Mouse (Mus musculus) T-helper 1 cell (primary cell): ENCODE results near the gene Slc5a5.

ENCODE experiments used
- in situ Hi-C: fragments of 300-600 bp; cut with MboI, MseI; formaldehyde crosslinking; loops from one replicate; pipeline ENCODE4 v1.15.1; 2025; ENCODE audit warnings: high pct_unique_total_duplicates

Gene Slc5a5

GRCm38 (mm10) chr8:70892022-70892895 is at the start of gene Slc5a5:
TSS of gene Slc5a5 (minus strand) at chr8:70892757.
- in situ Hi-C loops = loop anchor here (10.0 kb wide), 1 partner anchor 383 kb away; the partner anchor contains the start of genes Haus8 and Myo9b

- in situ Hi-C loops = no loop called here
Observed at GRCm38 (mm10) chr8:70941478-70941877, 48.9 kb upstream of the Slc5a5 start.

DNA sequence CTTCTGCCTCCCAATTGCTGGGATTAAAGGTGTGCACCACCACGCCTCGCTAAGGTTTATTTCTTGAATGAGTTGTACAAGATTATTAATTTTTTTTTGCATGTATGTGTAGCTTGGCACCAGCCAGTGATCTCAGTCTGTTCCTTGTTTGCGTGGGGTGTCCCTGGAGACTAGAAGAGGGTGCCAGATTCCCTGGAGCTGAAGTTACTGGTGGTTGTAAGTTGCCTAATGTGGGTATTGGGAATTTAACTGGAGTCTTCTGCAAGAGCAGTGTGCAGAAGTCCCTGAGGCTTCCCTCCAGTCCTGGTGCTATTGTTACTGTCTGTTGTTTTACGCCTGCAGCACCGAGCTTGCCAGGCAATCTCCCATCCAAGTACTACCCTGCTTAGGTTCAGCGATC is 44.6 kb upstream of the Slc5a5 start:
- in situ Hi-C loops = no loop called here

DNA sequence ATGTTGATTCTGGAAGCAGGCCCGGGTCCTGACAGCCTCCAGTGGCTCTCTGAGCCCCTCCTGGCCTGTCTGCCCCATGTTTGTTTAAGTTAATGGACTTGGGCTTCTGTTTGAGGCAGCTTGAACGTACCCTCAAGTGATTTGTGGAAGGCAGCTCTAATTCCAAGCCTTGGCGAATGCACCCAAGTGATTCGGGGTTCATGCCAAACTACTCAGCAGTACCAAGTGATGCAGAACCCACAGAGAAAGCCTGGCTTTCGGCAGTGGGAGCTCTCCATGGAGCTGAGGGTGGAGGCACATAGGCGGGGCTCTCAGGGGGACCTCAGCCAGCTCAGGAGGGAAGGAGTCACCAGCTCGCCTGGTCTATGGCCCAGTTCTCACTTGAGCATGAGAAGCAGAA is 42.2 kb upstream of the Slc5a5 start:
- in situ Hi-C loops = no loop called here

- in situ Hi-C loops = no loop called here
Observed at GRCm38 (mm10) chr8:70933036-70933435, 40.5 kb upstream of the Slc5a5 start.

DNA sequence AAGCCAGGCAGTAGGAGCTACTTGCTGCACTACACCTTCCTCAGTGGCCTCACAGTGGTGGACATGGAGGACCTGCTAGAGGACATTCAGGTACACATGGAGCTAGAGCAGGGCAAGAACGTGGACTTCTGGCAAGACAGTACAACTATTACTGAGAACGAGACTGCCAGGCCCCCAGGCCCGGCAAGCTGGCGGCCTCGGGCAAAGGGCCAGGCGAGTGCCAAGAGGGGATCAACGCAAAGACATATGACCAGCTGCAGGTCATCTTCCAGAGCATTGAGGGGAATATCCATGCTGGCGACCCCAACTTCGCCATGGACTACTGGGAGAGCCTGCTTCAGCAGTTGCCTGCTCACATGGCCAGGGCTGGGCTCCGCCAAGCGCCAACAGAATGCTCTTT is 39.2 kb upstream of the Slc5a5 start:
- in situ Hi-C loops = no loop called here

DNA sequence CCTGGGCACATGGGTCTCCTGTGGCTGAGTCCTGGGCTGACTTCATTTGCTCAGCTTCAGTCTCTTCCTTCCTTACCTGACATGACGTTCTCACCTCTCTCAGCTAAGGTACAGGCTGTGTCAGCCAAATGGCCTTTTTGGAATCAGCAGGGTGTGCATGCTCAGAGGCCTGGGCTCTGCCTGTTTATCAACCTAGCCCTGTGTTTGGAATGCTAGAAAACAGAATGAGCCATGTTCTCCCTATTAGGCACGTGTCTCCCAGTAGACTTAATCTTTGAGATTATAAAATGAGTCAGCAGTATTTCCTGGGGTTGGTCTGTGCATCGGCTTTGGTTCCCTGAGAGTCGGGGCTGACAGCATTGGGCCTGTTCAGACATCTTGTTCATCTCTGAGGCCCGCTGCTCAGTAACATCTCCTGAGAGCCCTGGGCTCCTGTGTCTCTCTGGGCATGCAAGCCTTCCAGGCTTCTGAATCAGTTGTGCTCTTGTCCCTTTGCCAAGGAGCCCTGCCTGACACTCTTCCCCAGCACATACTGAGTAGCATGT is 36.3 kb upstream of the Slc5a5 start:
- in situ Hi-C loops = no loop called here

- in situ Hi-C loops = no loop called here
Observed at GRCm38 (mm10) chr8:70928096-70928495, 35.5 kb upstream of the Slc5a5 start.

GRCm38 (mm10) chr8:70926396-70926795 is 33.8 kb upstream of the Slc5a5 start:
- in situ Hi-C loops = no loop called here

DNA sequence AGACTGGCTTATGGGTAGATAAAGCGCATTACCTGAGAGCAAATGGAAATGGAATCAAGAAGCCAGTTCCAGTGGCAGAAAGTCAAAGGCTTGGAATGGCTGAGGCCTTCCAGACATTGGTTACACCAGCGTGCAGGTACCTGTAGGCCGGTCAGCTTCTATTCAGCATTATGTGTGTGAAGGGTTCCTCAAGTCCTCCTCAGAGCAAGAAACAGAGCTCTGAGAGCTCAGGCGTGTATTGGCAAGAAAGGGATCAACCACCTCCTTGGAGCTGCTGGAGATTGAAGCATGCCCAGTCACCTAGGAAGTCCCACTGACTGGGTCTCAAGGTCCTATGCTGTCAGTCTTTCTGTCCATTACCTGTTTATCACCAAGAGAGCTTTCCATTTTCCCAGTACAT is 33.2 kb upstream of the Slc5a5 start:
- in situ Hi-C loops = no loop called here

DNA sequence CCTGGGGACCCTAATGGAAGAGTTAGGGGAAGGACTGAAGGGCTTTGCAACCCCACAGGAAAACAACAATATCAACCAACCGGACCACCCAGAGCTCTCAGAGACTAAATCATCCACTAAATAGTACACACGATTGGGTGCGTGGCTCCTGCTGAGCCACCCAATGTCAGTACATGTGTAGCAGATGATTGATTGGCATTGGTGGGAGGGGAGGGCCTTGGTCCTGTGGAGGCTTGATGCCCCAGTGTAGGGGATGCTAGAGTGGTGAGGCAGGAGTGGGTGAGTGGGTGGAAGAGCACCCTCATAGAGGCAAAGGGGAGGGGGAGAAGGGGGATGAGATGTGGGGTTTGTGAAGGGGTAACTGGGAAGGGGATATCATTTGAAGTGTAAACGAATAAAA is 31.6 kb upstream of the Slc5a5 start:
- in situ Hi-C loops = no loop called here

- in situ Hi-C loops = no loop called here
Observed at GRCm38 (mm10) chr8:70920049-70920922, 27.7 kb upstream of the Slc5a5 start.

DNA sequence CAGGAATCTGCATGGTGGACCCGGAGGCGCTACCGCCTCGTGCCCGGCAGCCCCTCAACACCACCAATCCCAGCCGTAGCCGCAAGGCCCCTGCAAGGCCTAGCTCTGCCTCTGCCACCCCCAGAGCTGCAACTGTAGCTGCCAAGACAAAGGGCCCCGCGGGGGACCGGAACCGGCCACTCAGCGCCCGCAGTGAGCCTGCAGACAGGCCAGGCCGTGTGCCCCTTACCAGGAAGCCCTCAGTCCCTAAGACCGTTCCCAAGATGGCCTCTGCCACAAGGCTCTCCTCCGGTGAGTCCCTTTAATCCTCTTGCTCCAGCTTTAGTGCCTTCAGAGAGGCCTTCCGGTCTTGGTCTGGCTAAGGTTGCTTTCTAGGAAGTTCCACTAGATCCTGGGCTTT is 22.1 kb upstream of the Slc5a5 start:
- in situ Hi-C loops = no loop called here

GRCm38 (mm10) chr8:70913523-70913922 is 21.0 kb upstream of the Slc5a5 start:
- in situ Hi-C loops = no loop called here

GRCm38 (mm10) chr8:70912955-70913354 is 20.4 kb upstream of the Slc5a5 start:
- in situ Hi-C loops = no loop called here

- in situ Hi-C loops = no loop called here
Observed at GRCm38 (mm10) chr8:70911596-70911995, 19.0 kb upstream of the Slc5a5 start.

DNA sequence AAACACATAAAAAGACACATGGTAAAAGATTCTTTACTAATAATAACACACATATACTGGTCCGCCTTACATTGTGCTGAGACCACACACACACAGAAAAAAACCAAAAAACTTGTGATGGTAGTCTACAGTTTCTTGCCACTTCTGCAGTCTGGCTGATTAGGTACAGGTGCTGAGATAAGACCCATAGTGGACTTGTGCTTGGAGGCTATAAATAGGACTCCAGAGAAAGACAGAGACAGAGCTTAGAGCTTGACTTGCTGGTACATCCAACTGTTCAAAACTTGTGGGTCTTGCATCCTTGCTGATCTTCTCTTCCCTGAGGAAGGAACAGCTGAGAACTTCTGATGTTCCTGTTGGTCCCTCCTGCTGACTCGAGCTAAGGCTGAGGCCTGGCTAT is 15.0 kb upstream of the Slc5a5 start:
- in situ Hi-C loops = no loop called here

DNA sequence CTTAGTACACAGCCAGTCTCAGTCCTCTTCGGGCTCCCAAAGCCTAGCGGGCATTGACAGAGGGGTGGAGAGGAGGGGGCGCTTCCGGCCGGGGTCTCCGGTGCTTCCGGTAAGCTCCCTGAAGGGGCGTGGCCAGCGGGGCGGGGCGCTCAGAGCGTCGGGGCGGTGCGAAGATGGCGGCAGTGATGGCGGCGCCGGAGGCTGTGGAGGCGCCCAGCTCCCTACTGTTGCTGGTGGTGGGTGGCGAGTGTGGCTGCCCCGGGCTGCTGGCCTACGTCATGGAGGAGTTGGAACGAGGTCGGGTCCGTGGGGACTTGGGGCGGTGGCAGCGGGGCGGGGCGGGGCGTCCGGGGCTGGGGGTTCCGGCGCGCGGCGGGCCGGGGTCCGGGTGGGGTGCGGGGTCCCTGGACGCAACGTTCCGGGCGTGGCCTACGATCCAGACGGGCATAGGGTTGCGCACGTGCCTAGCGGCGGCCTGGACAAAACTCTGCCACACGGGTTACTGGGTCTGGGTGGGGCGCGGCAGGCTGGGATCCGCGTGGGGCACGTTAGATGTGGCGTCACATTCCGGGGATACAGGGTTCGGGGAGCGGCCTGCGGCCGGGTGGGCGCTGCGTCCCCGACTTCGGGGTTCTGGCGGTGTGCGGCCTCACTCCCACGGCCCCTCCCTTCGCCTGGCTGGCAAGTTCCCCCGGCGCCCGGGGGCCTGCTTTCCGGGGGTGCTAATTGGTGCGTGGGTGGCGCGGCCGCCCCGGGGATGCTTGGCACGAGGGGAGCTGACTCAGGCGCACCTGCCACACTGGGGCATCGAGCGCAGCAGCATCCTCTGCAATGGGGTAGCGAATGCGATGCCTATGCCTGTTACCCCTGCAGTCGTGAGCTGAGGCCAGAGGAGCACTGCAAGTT is 13.5 kb upstream of the Slc5a5 start, which contains the start of gene Map1s:
Gene Map1s, plus strand, starts transcription at position 102 of the 906 bp plus-strand sequence.
- in situ Hi-C loops = no loop called here

DNA sequence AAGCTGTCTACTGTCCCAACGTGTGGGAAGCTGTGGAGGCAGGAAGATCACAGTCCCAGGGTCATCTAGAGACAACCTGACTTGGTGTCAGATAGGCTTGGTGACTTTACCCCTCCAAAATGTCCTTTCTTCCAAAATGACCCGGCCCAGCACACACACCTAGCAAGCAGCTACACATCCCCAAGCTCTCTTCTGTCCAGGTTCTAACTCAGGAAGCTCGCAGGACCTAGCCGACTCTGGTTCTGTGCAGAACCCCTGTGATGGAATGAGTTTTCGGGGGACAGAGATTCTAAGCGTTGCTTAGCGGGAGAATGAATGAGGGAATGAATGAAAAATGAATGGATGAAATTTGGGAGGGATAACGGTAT is 12.9 kb upstream of the Slc5a5 start:
- in situ Hi-C loops = no loop called here

DNA sequence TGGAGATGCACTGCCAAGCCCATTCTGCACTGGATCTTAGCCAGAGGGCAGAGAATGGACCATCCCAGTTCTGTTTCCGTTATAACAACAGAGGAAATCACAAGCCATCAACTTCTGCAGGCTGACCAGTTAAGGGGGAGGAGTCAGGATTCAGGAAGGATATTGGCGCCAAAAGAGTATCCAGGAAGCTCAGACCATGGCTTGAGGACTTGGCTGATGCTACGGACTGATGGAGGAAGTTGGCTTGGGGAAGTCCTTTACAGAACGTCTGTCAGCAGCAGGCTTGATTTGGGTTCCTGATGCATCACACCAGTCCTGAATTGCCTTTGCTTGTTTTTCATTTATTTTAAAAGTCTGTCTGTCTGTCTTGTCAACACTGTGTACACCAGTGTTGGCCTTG is 12.0 kb upstream of the Slc5a5 start:
- in situ Hi-C loops = no loop called here

GRCm38 (mm10) chr8:70903582-70903981 is 11.0 kb upstream of the Slc5a5 start:
- in situ Hi-C loops = no loop called here
